Mouse (Mus musculus) heart, postnatal 4 days (tissue): ENCODE measurements at regions not wholly inside any gene's neighbourhood (a gene's known extent, or its start where the extent isn't known, plus 50 kb on each side); places are given as distances from the start of the nearest gene placed in this dataset.

Experiments used
- DNase-seq: peaks from one replicate; pipeline ENCODE4 v3.0.0; 2021

DNA sequence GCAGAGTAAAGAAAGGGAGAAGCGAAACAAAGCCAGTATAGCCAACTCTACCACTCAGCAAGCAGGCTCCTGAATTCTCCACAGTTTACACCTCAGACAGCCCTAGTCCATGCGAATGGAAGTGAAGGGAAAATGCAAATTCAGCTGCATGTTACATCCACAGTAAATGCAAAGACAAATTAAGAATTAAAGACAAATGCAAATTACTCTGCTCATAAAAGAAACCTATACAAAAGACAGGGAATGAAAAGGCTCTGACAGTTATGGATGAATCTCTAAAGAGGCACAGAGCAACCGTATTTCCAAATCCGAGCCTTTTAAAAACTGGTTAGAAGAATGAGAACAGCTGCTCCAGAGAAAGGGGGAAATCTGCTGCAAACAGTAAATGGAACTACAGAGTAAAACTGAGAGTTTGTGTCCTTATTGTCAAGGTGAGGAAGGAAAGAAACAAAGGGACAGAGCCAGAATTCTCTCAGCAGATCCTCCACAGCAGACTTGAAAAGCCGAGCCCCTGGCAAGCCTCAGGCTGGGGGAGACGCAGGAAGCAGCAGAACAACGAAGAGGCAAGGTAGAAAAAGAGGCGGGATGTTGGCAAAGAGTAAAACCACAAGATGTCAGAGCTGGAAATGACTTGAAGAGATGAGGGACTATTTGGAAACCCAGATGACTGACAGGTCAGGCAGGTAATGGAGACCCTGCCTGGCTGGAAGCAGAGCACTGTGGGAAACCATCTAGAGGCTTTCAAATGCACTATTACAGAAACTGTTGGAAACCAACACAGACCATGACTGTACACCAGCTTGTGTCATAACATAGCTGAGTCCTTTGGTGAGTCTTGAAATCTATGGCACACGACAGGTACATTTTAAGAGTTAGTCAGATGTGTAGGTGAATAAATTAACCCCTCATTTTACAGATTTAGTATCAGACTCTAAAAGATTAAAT, 184.5 kb upstream of the Acvr2a start:
- no peak for DNase-seq

- no peak for DNase-seq
These were observed 179.3 kb upstream of the Acvr2a start for GRCm38 (mm10) chr2:48634456-48635174.

DNA sequence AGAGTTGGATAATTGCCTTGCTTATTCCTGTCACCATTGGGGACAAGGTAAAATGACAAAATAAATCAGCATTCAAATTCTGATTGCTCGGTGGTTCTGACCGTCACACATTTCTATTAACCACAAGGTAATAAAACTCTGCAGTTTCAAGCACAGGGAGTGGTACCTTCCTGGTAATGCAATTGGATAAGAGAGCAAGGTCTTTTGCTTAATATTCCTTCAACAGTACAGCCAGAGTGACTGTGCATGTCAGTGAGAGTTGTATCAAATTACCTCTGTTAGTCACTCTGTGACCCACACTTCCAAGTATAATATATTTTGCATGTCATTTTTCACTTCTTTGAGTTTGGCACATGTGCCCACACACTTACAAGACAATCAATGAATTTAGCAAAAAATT, 177.8 kb upstream of the Acvr2a start:
- DNase-seq = no peak

- no peak for DNase-seq
These were observed 169.8 kb upstream of the Acvr2a start for GRCm38 (mm10) chr2:48644114-48644513.

- DNase-seq = no peak
These were observed 163.6 kb upstream of the Acvr2a start for GRCm38 (mm10) chr2:48650281-48650680.

DNA sequence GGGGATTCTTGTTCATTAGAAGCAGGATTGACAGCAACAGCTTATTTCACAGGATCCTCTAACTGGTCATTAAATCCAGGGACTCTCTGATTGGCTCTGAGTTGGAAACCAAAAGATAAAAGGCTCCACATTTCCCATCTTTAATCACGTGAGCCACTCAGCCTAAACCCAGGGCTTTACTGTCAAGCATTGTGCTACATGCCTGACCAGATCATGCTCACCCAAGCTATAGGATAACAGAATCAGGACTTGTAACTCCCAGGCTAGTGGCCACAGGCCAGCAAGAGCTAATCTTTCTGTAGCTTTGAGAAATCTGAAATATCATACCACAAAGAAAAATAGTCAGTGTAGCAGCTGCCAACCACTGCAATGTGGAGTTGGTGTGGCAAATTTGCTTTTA, 152.7 kb upstream of the Acvr2a start:
- no peak for DNase-seq

DNA sequence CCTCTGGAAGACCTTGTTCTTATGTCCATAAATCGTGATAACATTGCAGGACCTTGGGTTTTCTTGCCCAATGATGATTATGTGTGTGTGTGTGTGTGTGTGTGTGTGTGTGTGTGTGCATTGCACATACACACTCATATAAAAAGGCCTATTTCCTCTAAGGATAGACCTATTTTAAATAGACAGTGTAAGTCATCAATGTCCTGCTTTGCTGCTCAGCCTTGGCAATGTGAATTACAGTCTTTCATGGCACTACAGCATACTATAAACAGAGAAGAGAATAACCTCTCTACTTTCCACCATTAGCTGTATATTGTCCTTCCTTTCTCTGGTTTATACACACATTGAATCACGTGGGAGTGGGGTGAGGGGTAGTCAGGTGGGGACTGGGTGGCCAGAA, 148.8 kb upstream of the Acvr2a start:
- DNase-seq = no peak

- DNase-seq = no peak
These were observed 124.8 kb upstream of the Acvr2a start for GRCm38 (mm10) chr2:48689098-48689497.

DNA sequence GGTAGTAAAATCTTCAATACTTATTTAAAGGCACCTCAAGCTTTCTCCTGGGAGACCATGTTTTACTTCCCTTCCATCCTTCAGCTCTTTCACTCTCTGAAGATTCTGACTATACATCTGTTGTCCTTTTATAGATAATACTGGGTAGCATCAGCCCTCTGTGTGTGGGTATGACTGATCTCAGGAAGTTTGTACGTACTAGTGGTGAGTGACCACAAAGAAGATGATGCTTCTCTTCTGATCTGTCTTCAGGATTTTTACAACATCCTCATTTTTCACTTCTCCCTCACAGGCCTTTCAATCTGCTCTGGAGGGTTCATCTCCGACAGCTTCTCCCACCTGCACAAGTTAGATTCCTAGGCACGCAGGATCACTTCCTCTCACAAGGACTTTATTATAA, 119.4 kb upstream of the Acvr2a start:
- no peak for DNase-seq

DNA sequence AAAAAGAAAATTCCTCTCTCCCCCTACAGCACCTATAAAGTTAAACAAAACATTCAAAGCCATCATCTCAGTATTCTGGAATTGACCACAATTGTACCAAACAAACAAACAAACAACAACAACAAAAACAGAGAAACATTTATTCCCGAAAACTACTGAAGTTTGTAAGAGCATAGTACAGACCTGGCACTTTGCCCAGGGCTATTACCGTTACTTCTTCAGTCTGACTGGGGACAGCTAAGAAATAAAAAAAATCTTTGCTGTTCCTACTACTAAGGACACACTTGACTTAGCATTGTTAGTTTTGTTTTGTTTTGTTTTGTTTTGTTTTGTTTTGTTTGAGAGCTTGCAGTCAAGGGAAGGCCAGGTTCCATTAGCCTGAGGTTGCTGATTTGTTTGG, 113.0 kb upstream of the Acvr2a start:
- DNase-seq = no peak

GRCm38 (mm10) chr2:48705103-48705804, 108.7 kb upstream of the Acvr2a start:
- DNase-seq = no peak

- DNase-seq = no peak
These were observed 108.1 kb upstream of the Acvr2a start for GRCm38 (mm10) chr2:48705805-48706150.

DNA sequence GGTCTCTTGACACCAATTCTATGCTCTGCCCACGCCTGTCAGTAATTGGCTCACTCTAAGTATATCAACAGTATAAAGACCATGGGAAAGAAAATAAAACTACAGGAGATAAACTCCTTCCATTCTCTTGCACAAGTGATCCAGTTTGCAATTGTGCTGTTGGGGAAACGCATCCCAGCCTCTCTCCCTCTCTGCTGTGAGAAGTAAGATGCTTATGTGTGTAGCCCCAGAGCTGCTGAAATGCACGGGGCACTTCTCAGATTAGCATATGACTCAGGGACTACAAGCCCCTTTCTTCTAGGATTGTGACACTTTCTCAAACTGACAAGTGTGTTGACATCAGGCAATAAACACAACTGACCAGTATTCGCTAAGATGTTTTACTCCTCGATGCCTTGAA, 107.7 kb upstream of the Acvr2a start:
- no peak for DNase-seq

GRCm38 (mm10) chr2:48716206-48716605, 97.7 kb upstream of the Acvr2a start:
- no peak for DNase-seq

DNA sequence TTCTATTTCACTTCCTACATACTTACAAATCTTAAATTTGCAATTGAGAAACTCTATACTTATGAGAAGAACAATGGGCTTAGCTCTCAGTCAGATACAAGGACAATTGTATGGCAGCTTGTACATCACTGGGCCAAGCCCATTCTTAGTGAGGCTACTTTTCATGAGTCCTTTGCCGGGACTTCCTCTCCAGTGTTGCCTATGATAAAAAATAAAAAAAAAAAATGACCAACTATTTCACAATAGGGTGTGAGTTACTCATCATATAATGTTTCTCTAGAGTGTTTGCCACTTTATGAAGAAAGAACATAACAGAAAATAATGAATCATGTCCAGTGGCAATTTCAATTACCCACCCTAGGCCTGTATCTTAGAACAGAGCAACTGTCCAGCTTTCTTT, 96.1 kb upstream of the Acvr2a start:
- no peak for DNase-seq

DNA sequence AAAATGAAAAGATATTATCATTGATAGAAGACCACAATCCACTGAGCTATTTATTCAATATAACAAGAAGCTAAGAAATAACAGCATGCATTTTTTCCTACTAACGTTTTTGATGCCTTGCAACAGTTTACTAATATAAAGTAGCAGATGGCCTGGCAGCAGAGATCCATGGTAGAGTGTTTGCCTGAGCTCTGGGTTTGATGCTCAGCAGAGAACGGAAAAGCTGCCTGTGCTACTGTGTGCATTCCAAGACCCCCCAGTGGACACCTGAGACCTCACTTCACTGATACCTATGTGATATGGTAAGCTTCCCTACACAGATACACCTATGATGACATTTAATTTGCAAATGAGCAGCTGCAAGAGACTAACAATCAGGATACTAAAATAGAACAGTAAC, 95.6 kb upstream of the Acvr2a start:
- DNase-seq = no peak

- DNase-seq = no peak
These were observed 83.1 kb upstream of the Acvr2a start for GRCm38 (mm10) chr2:48730780-48731179.

- DNase-seq = no peak
These were observed 80.0 kb upstream of the Acvr2a start for GRCm38 (mm10) chr2:48733936-48734335.

DNA sequence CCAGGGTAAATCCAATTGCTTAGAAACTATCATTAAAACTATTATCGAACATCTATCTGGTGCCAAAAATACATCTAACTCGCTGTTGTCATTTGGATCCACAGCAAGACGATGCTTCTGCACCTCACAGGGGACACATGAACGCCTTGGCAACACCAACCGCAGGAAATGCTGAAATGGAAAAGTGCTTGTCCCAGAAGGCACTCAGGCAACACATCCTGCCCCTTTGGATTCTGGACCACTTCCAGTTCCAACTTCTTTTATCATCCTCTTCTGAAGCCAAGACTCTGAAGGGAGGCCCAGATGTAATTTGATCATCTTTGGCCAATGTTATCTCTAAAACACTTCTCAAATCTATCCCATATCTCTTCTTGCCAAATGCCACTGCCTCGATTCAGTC, 79.4 kb upstream of the Acvr2a start:
- DNase-seq = no peak

DNA sequence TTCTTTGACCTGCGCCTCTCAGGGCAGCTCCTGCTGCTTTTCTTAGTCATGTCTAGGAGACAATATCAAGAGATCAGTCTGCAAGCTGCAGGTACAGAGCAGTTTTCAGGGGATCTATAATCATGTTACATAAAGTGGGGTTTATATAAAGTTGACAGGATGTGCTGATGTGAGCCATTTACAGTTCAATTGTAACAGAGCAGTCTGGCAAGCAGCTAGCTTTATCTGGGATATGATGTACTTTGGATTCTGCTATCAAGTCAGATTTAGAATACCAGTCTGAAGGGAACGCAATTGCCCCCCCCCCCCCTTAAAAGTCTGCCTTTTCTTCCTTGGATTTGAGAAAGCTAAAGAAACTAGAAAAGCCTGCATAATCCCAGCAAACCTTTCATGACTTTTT, 77.6 kb upstream of the Acvr2a start:
- DNase-seq = no peak
